22 mouse cellular contexts compared by ENCODE assay signal in genomic region chr12:104715453-104715852, GRCm38 (mm10).
"Had no signal": no experiment of that assay in that cellular context is flagged by ENCODE, and none has a peak within 500 bp of the region (broad histone marks: within the 10 kb centered on the region; RNA-seq: fewer than 3 reads in every experiment).

No protein-coding gene starts in this region.

- H3K4me2 ChIP-seq: kidney, embryonic 15.5 days; limb, embryonic 12.5 days; limb, embryonic 15.5 days; liver, embryonic 11.5 days; lung, embryonic 15.5 days; midbrain, embryonic 12.5 days; neural tube, embryonic 13.5 days had no signal

- DNase-seq: kidney, adult 11 months; kidney, adult 8-10 months; kidney, postnatal 10 days; kidney, postnatal 36 days; layer of hippocampus, postnatal 36 days; left cerebral cortex, postnatal 4 days; lung, adult 18-20 months; lung, postnatal 10 days; lung, postnatal 36 days; thymus, adult 2 months; thymus, postnatal 14 days had no signal

- H3K9me3 ChIP-seq: kidney, embryonic 15.5 days; limb, embryonic 12.5 days; limb, embryonic 15.5 days; lung, embryonic 15.5 days; midbrain, embryonic 12.5 days; neural tube, embryonic 13.5 days had no signal

- H3K9ac ChIP-seq: kidney, embryonic 15.5 days; limb, embryonic 12.5 days; limb, embryonic 15.5 days; liver, embryonic 14.5 days; lung, embryonic 15.5 days; midbrain, embryonic 12.5 days; neural tube, embryonic 13.5 days had no signal

- H3K27ac ChIP-seq: kidney, embryonic 15.5 days; left cerebral cortex, adult 2 months; limb, embryonic 15.5 days; liver, embryonic 14.5 days; lung, embryonic 15.5 days; midbrain, embryonic 12.5 days; neural tube, embryonic 13.5 days had no signal

- ATAC-seq: midbrain, embryonic 16.5 days had no signal

- H3K27me3 ChIP-seq: kidney, embryonic 15.5 days; limb, embryonic 12.5 days; limb, embryonic 15.5 days; lung, embryonic 15.5 days; midbrain, embryonic 12.5 days; neural tube, embryonic 13.5 days had no signal

- H3K4me3 ChIP-seq: kidney, embryonic 15.5 days; left cerebral cortex, adult 2 months; limb, embryonic 12.5 days; limb, embryonic 15.5 days; lung, embryonic 15.5 days; midbrain, embryonic 12.5 days; myocyte; neural tube, embryonic 13.5 days had no signal

- H3K4me1 ChIP-seq: kidney, embryonic 15.5 days; lung, embryonic 15.5 days; midbrain, embryonic 12.5 days had no signal
